Mouse (Mus musculus): Measurements from ENCODE around the gene Med21. TPM values are rescaled to one million over a fixed set of nuclear protein-coding genes. Genes with fewer than 3 reads are reported as not detected.
A peak's percentile ranks its signal among the peaks of the same experiment; 100 is the strongest.

Med21 gene
- 99.0 TPM for polyA plus RNA-seq (2021)

- DNase-seq (ENCODE audit: low read depth, low spot score) (peak; percentile 87), ATAC-seq (peak; percentile 97)
- ChIA-PET POLR2A (no interaction called here), CTCF (interaction anchor here (1.5 kb wide), 1 partner anchor 18 kb away, joined by 3 read pairs; no protein-coding TSS in a partner anchor)
- TF ChIP-seq CTCF (IDR thresholded peaks at IDR 0.05) = no peak
- no peaks in the 10 kb centered on the region for H3K27me3 ChIP-seq
- in situ Hi-C loops (cut with MboI; ENCODE audit: low pct_unique_long_range_greater_than_20kb) = no loop called here
These were observed at the start of gene Med21, which contains the start of gene Tm7sf3 for GRCm38 (mm10) chr6:146642276-146643183. TSS of gene Med21 (plus strand) at chr6:146642547. TSS of gene Tm7sf3 (minus strand) at chr6:146642824.

GRCm38 (mm10) chr6:146602601-146603000, 39.7 kb upstream of the Med21 start:
- in situ Hi-C loops (cut with MboI; ENCODE audit: low pct_unique_long_range_greater_than_20kb) = no loop called here
- ATAC-seq (no peak), DNase-seq (ENCODE audit: low read depth, low spot score) (no peak)
- TF ChIP-seq CTCF (IDR thresholded peaks at IDR 0.05) = no peak
- no peaks in the 10 kb centered on the region for H3K27me3 ChIP-seq
- POLR2A ChIA-PET = interaction anchor here (0.6 kb wide), 1 partner anchor 194 kb away, joined by 4 read pairs; no protein-coding TSS in a partner anchor
- CTCF ChIA-PET = interaction anchor here (1.1 kb wide), 1 partner anchor 10 kb away, joined by 4 read pairs; no protein-coding TSS in a partner anchor

- POLR2A ChIA-PET = no interaction called here
- DNase-seq (ENCODE audit: low read depth, low spot score) (no peak), ATAC-seq (no peak)
- no peak for TF ChIP-seq CTCF (IDR thresholded peaks at IDR 0.05)
- H3K27me3 ChIP-seq = no peaks in the 10 kb centered on the region
- CTCF ChIA-PET = no interaction called here
- in situ Hi-C loops (cut with MboI; ENCODE audit: low pct_unique_long_range_greater_than_20kb) = no loop called here
These were observed 38.7 kb upstream of the Med21 start for GRCm38 (mm10) chr6:146603651-146604050.

GRCm38 (mm10) chr6:146611385-146611784, 31.0 kb upstream of the Med21 start:
- ChIA-PET CTCF (no interaction called here), POLR2A (no interaction called here)
- no peak for ATAC-seq

DNA sequence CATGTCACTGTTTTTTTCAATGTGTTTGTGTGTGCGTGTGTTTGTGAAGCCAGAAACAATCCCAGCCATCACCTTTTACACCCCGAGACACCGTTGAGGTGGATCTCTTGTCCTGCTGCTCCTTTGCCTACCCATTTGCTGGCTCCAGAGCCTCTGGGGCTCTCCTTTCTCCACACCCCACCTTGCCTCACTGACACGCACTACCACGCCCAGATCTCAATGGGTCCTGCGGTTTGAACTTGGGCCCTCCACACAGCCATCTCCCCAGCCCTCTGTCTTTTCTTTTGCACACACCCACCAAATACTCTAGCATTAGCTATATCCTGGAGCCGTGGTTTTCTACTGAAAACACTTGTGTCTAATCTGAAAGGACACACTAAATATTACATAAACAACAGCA, 30.4 kb upstream of the Med21 start:
- TF ChIP-seq CTCF (IDR thresholded peaks at IDR 0.05) = no peak
- in situ Hi-C loops (cut with MboI; ENCODE audit: low pct_unique_long_range_greater_than_20kb) = no loop called here
- ChIA-PET CTCF (interaction anchor here (1.5 kb wide), 1 partner anchor 9 kb away, joined by 4 read pairs; no protein-coding TSS in a partner anchor), POLR2A (interaction anchor here (0.7 kb wide), 1 partner anchor 15 kb away, joined by 3 read pairs; no protein-coding TSS in a partner anchor)
- H3K27me3 ChIP-seq = no peaks in the 10 kb centered on the region
- ATAC-seq (no peak), DNase-seq (ENCODE audit: low read depth, low spot score) (no peak)

More at GRCm38 (mm10) chr6:146611385-146611784, 31.0 kb upstream of the Med21 start:
- no peaks in the 10 kb centered on the region for H3K27me3 ChIP-seq
- in situ Hi-C loops (cut with MboI; ENCODE audit: low pct_unique_long_range_greater_than_20kb) = no loop called here
- no peak for TF ChIP-seq CTCF (IDR thresholded peaks at IDR 0.05)
- DNase-seq (ENCODE audit: low read depth, low spot score) = no peak

DNA sequence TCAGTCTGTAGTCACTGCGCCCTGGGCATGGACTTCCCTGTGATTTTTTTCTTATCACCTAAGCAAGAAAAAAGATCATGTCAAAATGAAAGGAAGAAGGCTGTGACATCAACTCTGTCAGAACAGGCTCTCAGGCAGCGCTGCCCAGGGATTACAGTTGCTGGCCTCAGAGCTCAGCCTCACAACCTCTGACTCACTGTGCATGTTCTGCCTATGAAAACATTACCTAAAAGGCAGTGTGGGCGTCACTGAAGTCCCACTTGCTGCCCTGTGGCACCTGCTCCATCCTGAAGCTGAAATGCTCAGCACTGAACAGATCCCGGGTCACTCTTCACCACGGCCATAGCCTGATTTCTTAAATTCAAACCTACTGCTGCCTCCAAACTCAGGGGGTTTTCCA, 29.6 kb upstream of the Med21 start:
- ATAC-seq = no peak
- ChIA-PET CTCF (interaction anchor here (1.5 kb wide), 1 partner anchor 10 kb away, joined by 4 read pairs; no protein-coding TSS in a partner anchor), POLR2A (interaction anchor here (0.9 kb wide), 1 partner anchor 13 kb away, joined by 3 read pairs; no protein-coding TSS in a partner anchor)
- DNase-seq (ENCODE audit: low read depth, low spot score) = no peak
- TF ChIP-seq CTCF (IDR thresholded peaks at IDR 0.05) = no peak
- no peaks in the 10 kb centered on the region for H3K27me3 ChIP-seq
- in situ Hi-C loops (cut with MboI; ENCODE audit: low pct_unique_long_range_greater_than_20kb) = no loop called here

GRCm38 (mm10) chr6:146613907-146614306, 28.4 kb upstream of the Med21 start:
- no peaks in the 10 kb centered on the region for H3K27me3 ChIP-seq
- TF ChIP-seq CTCF (IDR thresholded peaks at IDR 0.05) = no peak
- ChIA-PET CTCF (no interaction called here), POLR2A (no interaction called here)
- DNase-seq (ENCODE audit: low read depth, low spot score) (no peak), ATAC-seq (no peak)
- in situ Hi-C loops (cut with MboI; ENCODE audit: low pct_unique_long_range_greater_than_20kb) = no loop called here

DNA sequence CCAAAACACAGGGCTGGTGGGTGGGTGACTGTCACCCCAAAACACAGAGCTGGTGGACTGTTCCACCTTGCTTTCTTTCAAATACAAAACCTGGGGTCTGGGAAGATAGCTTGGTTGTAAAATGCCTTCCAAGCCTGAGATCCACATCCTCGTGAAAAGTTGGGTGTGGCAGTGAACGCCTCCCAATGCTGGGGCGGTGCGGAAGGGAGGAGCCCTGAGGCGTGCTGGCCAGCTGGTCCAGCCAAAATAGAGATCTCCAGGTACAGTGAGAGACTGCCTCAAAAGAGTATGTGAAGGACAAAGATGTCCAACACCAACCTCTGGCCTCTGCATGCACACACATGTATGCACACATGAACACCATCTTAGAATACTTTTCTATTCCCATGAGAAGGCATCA, 27.8 kb upstream of the Med21 start:
- no peak for DNase-seq (ENCODE audit: low read depth, low spot score)
- ATAC-seq = no peak
- TF ChIP-seq CTCF (IDR thresholded peaks at IDR 0.05) = no peak
- ChIA-PET POLR2A (no interaction called here), CTCF (no interaction called here)
- in situ Hi-C loops (cut with MboI; ENCODE audit: low pct_unique_long_range_greater_than_20kb) = no loop called here
- H3K27me3 ChIP-seq = no peaks in the 10 kb centered on the region

DNA sequence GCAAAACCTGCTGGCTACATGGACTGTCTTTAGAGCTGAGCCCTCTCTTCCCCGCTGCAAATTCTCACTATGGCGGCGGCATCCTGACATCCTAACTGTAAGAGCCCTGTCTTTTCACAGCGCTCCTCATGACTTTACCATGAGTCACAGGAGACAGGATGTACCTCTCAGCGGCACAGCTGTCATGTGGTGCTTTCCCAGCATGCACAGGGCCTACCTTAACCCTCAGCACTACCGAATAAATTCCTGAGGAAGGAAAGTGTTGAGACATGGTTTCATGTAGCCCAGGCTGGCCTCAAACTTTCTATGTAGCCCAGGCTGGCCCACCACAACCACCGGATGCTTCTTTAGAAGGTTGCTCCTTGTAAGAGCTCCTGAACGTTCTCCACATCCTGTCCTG, 26.5 kb upstream of the Med21 start:
- no peak for TF ChIP-seq CTCF (IDR thresholded peaks at IDR 0.05)
- in situ Hi-C loops (cut with MboI; ENCODE audit: low pct_unique_long_range_greater_than_20kb) = no loop called here
- no peak for ATAC-seq
- POLR2A ChIA-PET = no interaction called here
- H3K27me3 ChIP-seq = no peaks in the 10 kb centered on the region
- CTCF ChIA-PET = interaction anchor here (0.8 kb wide), 1 partner anchor 12 kb away, joined by 3 read pairs; no protein-coding TSS in a partner anchor
- no peak for DNase-seq (ENCODE audit: low read depth, low spot score)

DNA sequence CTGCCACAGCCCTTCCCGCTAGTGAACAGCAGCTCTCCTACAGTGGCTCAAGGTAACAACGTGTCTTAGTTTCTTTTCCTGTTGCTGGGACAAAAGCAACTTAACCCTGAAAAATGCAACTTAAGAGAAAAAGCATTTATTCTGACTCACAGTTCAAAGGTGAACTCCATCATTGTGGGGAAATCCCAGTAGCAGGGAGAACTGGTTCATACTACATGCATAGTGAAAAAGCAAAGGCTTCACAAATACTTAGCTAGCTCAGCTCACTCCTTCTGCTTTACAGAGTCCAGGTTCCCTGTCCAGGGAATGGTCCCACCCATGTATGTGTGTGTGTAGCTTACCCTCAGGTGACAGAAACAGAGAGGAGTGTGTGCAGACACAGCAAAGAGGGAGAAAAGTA, 25.7 kb upstream of the Med21 start:
- no peak for TF ChIP-seq CTCF (IDR thresholded peaks at IDR 0.05)
- no peaks in the 10 kb centered on the region for H3K27me3 ChIP-seq
- POLR2A ChIA-PET = no interaction called here
- in situ Hi-C loops (cut with MboI; ENCODE audit: low pct_unique_long_range_greater_than_20kb) = no loop called here
- DNase-seq (ENCODE audit: low read depth, low spot score) (no peak), ATAC-seq (no peak)
- CTCF ChIA-PET = interaction anchor here (0.8 kb wide), 1 partner anchor 11 kb away, joined by 3 read pairs; no protein-coding TSS in a partner anchor

- no peak for TF ChIP-seq CTCF (IDR thresholded peaks at IDR 0.05)
- in situ Hi-C loops (cut with MboI; ENCODE audit: low pct_unique_long_range_greater_than_20kb) = no loop called here
- ATAC-seq (no peak), DNase-seq (ENCODE audit: low read depth, low spot score) (no peak)
- ChIA-PET CTCF (no interaction called here), POLR2A (no interaction called here)
- no peaks in the 10 kb centered on the region for H3K27me3 ChIP-seq
These were observed 14.2 kb upstream of the Med21 start for GRCm38 (mm10) chr6:146628123-146628522.

All from Patski (cell line).